Mouse (Mus musculus) forebrain, embryonic 11.5 days (tissue): Measurements from ENCODE around the gene Olfr965. TPM values are rescaled to one million over a fixed set of nuclear protein-coding genes. Genes with fewer than 3 reads are reported as not detected.
"Not testable (repeated sequence)": the region's sequence is repeated elsewhere in the genome, so short reads cannot be mapped to it uniquely, and the experiment has no call there.

Experiments
- ATAC-seq: fragments of 200-750 bp; cut with Nextera tagmentation; replicated peaks from 2 replicates; pipeline ENCODE4 v1.8.0; 2017; ENCODE audit warnings: moderate TSS enrichment; ENCODE audit not compliant: low FRiP score
- DNase-seq: peaks from one replicate; pipeline ENCODE4 v3.0.0-alpha.2; 2017; ENCODE audit warnings: low spot score
- H3K27ac ChIP-seq: fragments of 300-500 bp; sonication (generic); 2 replicates; pipeline ENCODE4 v1.5.1; 2014; ENCODE audit warnings: low read depth, low read length
- H3K27me3 ChIP-seq: fragments of 300-500 bp; sonication (generic); 2 replicates; pipeline ENCODE4 v1.6.1; 2014; ENCODE audit warnings: mild to moderate bottlenecking, low read length, mixed read lengths; ENCODE audit not compliant: control insufficient read depth, insufficient read depth
- H3K36me3 ChIP-seq: fragments of 300-500 bp; sonication (generic); 2 replicates; pipeline ENCODE4 v1.6.1; 2014; ENCODE audit warnings: mild to moderate bottlenecking, low read length, moderate library complexity, mixed read lengths; ENCODE audit not compliant: control insufficient read depth, insufficient read depth
- H3K4me1 ChIP-seq: fragments of 300-500 bp; sonication (generic); replicated peaks from 2 replicates; pipeline ENCODE4 v1.6.1; 2014; ENCODE audit warnings: low read length, mixed read lengths; ENCODE audit not compliant: control insufficient read depth, insufficient read depth
- H3K4me2 ChIP-seq: fragments of 300-500 bp; sonication (generic); 2 replicates; pipeline ENCODE4 v1.6.1; 2014; ENCODE audit warnings: low read depth, mild to moderate bottlenecking, low read length, moderate library complexity, mixed read lengths; ENCODE audit not compliant: severe bottlenecking
- H3K4me3 ChIP-seq: fragments of 300-500 bp; sonication (generic); 2 replicates; pipeline ENCODE4 v1.5.1; 2014; ENCODE audit warnings: low read depth, low read length
- H3K9ac ChIP-seq: fragments of 300-500 bp; sonication (generic); 2 replicates; pipeline ENCODE4 v1.6.1; 2014; ENCODE audit warnings: low read length
- H3K9me3 ChIP-seq: fragments of 300-500 bp; sonication (generic); 2 replicates; pipeline ENCODE4 v1.6.1; 2016; ENCODE audit warnings: low read length, mixed read lengths; ENCODE audit not compliant: control insufficient read depth
- WGBS: fragments of 180-500 bp; shearing (Covaris S2); extraction: QIAGEN DNeasy Blood & Tissue Kit; methylation state at CpG from one replicate; pipeline ENCODE4 v1.1.7; 2014; 5-methylcytosine and 5-hydroxymethylcytosine counted together
- polyA plus RNA-seq: library from polyadenylated mRNA; unstranded; fragments of >200 nt; fragmentation: Nextera tagmentation; extraction: Ambion mirVana; gene quantifications from 2 replicates; pipeline ENCODE4 v1.2.1, GENCODE M21; 2014

Gene Olfr965
- not detected in 2 replicates for polyA plus RNA-seq

DNA sequence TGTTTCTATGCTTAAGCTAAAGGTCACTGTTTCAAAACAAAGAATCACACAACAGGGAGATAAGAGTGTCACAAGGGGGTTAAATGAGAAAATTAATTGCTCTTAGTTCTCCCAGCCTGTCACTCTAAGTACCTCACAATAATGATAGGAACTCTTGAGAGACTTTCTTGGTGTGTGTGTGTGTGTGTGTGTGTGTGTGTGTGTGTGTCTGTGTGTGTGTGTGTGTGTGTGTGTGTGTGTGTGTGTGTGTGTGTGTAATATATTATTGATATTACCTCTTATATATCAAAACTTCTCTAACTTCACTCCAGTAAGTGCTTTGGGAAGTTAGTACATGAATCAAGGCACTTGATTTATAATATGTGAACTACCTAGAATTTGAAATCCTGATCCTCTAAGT, at the start of gene Olfr965:
Gene Olfr965, plus strand, starts transcription at position 301 of the 400 bp plus-strand sequence.
- no peak within 1 kb of the TSS for H3K27ac ChIP-seq
- DNase-seq: no peak
- ATAC-seq: no peak
- no peaks in the 10 kb centered on the region for H3K27me3 ChIP-seq
- H3K4me2 ChIP-seq: no peak within 1 kb of the TSS
- no peak within 1 kb of the TSS for H3K9ac ChIP-seq
- H3K9me3 ChIP-seq: no peaks in the 10 kb centered on the region
- no peaks in the 10 kb centered on the region for H3K36me3 ChIP-seq
- H3K4me3 ChIP-seq: no peak within 1 kb of the TSS
- H3K4me1 ChIP-seq: no peaks in the 10 kb centered on the region

DNA sequence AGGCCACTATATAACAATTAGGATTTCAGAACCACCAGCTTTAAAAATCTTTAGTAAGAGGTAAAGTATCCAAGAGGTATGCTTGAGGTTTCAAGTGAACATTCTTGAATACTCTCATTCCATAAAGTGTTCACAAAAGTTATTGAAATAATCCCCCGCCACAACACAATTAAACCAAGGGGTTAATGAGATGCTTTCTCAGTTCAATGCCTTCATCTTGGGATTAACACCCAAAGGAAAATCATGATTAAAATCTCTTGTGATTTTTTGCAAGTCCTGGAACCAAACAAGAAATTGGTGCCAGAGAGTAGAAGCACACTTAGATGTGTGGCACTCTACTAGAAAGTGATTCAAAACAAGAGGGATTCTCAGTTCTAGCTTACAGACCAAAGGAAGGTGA, 44.2 kb upstream of the Olfr965 start, which contains the start of gene Olfr963:
Gene Olfr963, plus strand, starts transcription at position 301 of the 400 bp plus-strand sequence.
- ATAC-seq (no peak), DNase-seq (no peak)
- Histone ChIP-seq H3K4me1 (no peaks in the 10 kb centered on the region), H3K4me2 (no peak within 1 kb of the TSS), H3K27ac (no peak within 1 kb of the TSS), H3K4me3 (no peak within 1 kb of the TSS), H3K27me3 (no peaks in the 10 kb centered on the region), H3K9ac (no peak within 1 kb of the TSS), H3K9me3 (no peaks in the 10 kb centered on the region), H3K36me3 (no peaks in the 10 kb centered on the region)
- 91% methylated on average over 1 of the region's 1 CpGs for WGBS

DNA sequence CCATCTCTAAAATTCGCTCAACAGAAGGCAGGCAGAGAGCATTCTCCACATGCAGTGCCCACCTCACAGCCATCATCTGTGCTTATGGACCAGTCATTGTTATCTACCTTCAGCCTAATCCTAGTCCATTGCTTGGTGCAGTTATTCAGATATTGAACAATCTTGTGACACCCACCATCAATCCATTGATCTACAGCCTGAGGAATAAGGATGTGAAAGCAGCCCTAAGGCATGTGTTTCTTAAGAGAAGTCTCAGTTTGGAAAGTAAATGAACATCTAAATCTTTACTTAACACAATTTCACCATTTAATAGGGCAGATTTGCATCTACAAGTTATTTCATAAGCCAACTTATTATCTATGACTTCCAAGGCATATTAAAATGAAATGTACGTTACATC, 41.4 kb upstream of the Olfr965 start:
- ATAC-seq: no peak
- 86% methylated on average over 2 of the region's 2 CpGs for WGBS
- no peak for DNase-seq
- no peak overlapping the region for H3K4me3 ChIP-seq
- no peaks in the 10 kb centered on the region for H3K36me3 ChIP-seq
- H3K9me3 ChIP-seq: no peaks in the 10 kb centered on the region
- no peaks in the 10 kb centered on the region for H3K4me1 ChIP-seq
- H3K27me3 ChIP-seq: no peaks in the 10 kb centered on the region
- H3K4me2 ChIP-seq: no peak overlapping the region
- H3K9ac ChIP-seq: no peak overlapping the region
- H3K27ac ChIP-seq: no peak overlapping the region

DNA sequence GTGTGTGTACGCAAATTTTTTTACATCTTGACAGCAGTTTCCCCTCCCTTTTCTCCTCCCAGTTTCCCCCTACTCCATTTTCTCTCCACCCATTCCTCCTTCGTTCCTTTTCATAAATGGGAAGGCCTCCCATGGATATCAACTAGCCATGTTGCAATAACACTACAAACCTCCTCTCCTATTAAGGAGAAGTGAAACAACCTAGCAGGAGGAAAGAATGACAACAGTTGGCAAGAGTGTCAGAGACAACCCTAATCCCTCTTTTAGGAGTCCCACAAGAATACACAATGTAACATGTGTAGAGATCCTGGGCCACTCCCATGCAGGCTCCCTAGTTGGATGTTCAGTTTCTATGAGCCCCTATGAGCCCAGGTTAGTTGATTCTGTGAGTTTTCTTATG, 36.3 kb upstream of the Olfr965 start:
- Histone ChIP-seq H3K27ac (no peak overlapping the region), H3K36me3 (no peaks in the 10 kb centered on the region), H3K9me3 (no peaks in the 10 kb centered on the region), H3K4me1 (no peaks in the 10 kb centered on the region), H3K4me3 (no peak overlapping the region), H3K4me2 (no peak overlapping the region), H3K9ac (no peak overlapping the region), H3K27me3 (no peaks in the 10 kb centered on the region)
- DNase-seq (no peak), ATAC-seq (no peak)
- WGBS: 85% methylated on average over 2 of the region's 2 CpGs

DNA sequence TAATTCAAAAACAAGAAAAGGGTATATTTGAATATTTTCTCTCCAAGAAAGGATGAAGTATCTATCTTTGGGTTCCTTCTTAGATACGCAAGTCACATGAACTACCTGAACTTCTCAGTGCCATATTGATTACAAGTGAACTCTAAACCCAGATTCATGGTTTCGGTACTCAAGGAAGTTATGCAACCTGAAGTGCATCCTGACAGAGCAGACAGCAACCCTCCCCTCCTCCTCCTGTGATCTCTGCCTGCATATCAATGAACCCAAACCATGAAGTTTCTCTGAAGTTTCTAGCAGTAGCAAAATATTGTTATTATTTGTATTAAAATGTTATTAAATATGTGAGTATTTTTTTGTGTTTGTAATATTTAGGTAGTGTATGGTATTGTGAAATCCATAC, 32.6 kb upstream of the Olfr965 start:
- Histone ChIP-seq H3K36me3 (no peaks in the 10 kb centered on the region), H3K27ac (no peak overlapping the region), H3K27me3 (no peaks in the 10 kb centered on the region), H3K9me3 (no peaks in the 10 kb centered on the region), H3K4me1 (no peaks in the 10 kb centered on the region), H3K9ac (no peak overlapping the region), H3K4me3 (no peak overlapping the region), H3K4me2 (no peak overlapping the region)
- 91% methylated on average over 2 of the region's 2 CpGs for WGBS
- ATAC-seq: no peak
- no peak for DNase-seq

DNA sequence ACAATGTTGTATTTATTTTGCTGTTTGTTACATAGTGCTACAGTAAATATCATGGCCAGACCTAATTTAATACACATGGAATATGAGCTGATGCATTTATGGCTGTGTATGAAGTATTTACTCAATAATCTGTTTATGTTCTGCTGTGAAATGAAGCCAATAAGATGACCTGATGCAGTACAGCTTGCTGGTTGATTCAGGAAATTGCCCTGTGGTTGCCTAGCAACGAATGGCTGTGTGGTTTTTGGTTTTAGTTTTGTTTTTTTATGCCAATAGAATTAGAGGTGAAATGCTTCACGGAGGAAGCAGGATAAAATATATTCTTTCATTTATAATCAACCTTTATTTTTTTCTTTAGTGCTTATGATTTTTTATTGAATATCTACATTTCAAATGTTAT, 31.9 kb upstream of the Olfr965 start:
- Histone ChIP-seq H3K9ac (no peak overlapping the region), H3K27ac (no peak overlapping the region), H3K36me3 (no peaks in the 10 kb centered on the region), H3K4me3 (no peak overlapping the region), H3K4me1 (no peaks in the 10 kb centered on the region), H3K9me3 (no peaks in the 10 kb centered on the region), H3K27me3 (no peaks in the 10 kb centered on the region), H3K4me2 (no peak overlapping the region)
- WGBS: 69% methylated on average over 2 of the region's 2 CpGs
- DNase-seq: no peak
- ATAC-seq: no peak

DNA sequence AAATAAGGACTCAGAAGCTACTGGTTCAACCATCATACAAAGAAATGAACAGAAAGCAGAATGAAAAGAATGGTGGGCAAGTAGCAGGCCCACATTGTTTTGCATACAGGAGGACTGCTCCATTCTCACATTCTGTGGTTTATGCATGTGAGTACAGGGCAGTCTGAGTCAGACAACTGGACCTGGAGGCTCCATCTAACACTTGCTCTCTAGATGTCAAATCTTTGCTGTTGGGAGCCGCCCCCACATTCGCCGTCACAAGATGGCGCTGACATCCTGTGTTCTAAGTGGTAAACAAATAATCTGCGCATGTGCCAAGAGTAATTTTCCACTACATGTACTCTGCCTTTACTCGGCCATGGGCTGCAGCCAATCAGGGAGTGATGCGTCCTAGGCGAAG, 10.0 kb upstream of the Olfr965 start:
- H3K4me2 ChIP-seq, H3K27me3 ChIP-seq, H3K4me3 ChIP-seq, H3K9ac ChIP-seq, ATAC-seq, H3K9me3 ChIP-seq, H3K36me3 ChIP-seq, DNase-seq, H3K4me1 ChIP-seq, H3K27ac ChIP-seq: not testable (repeated sequence)
- WGBS: 95% methylated on average over 7 of the region's 8 CpGs

DNA sequence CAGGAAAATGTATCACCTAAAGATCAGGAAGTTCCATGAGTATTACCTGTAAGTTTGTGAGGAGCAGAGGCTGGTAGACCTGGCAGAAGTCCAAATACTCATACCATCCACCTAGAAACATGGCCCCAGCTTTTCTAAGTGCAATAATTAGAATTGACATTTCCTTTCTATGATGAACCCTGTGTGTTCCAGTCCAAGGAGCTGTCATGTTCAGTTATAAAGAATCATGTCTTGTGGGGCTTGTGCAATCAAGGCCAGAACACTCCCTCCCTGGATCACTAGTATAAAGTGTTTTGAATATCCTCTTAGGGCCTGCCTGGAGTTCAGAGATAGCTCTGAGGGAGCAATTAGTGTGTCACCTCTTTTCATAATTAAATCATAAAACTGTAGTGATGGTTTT, 4.1 kb upstream of the Olfr965 start, which contains the start of gene Olfr149:
Gene Olfr149, minus strand, starts transcription at position 101 of the 400 bp plus-strand sequence.
- Histone ChIP-seq H3K4me2 (no peak within 1 kb of the TSS), H3K9me3 (no peaks in the 10 kb centered on the region), H3K9ac (no peak within 1 kb of the TSS), H3K36me3 (no peaks in the 10 kb centered on the region), H3K4me1 (no peaks in the 10 kb centered on the region), H3K4me3 (no peak within 1 kb of the TSS), H3K27ac (no peak within 1 kb of the TSS), H3K27me3 (no peaks in the 10 kb centered on the region)
- ATAC-seq (no peak), DNase-seq (no peak)

DNA sequence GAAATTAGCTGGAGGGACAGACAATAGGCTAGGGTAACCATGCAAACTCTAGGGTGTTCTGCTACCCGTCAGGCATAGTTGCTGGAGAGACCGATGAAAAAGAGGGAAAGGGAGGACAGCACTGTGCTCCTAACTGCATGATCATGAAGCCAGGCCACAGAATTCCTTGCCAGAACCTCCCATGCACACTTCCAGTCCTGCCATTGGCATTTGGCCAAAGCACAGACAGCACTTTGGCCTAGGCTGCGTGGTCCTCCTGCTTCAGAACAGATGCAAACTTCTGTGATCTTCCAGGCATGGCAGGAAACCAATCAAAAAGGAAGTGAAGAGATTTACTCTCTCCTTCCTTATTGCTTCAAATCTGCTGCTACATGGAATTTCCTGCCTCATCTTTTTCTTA, 2.2 kb upstream of the Olfr965 start:
- no peak for ATAC-seq

More for the DNA sequence above, 2.2 kb upstream of the Olfr965 start:
- Histone ChIP-seq H3K9me3 (no peaks in the 10 kb centered on the region), H3K27me3 (no peaks in the 10 kb centered on the region), H3K9ac (no peak overlapping the region), H3K4me3 (no peak overlapping the region), H3K4me1 (no peaks in the 10 kb centered on the region), H3K27ac (no peak overlapping the region), H3K4me2 (no peak overlapping the region), H3K36me3 (no peaks in the 10 kb centered on the region)
- DNase-seq: no peak
- 84% methylated on average over 3 of the region's 3 CpGs for WGBS
